Mouse (Mus musculus) midbrain, embryonic 14.5 days (tissue): ENCODE measurements at regions not wholly inside any gene's neighbourhood (a gene's known extent, or its start where the extent isn't known, plus 50 kb on each side); places are given as distances from the start of the nearest gene placed in this dataset.
"Not testable (repeated sequence)": the region's sequence is repeated elsewhere in the genome, so short reads cannot be mapped to it uniquely, and the experiment has no call there.

Experiments used
- ATAC-seq: fragments of 200-750 bp; cut with Nextera tagmentation; 2 replicates; pipeline ENCODE4 v1.8.0; 2017; ENCODE audit warnings: moderate number of reproducible peaks, moderate library complexity; ENCODE audit not compliant: low FRiP score, low TSS enrichment
- DNase-seq: peaks from one replicate; pipeline ENCODE4 v3.0.0-alpha.2; 2015
- H3K27ac ChIP-seq: fragments of 300-500 bp; sonication (generic); replicated peaks from 2 replicates; pipeline ENCODE4 v1.5.1; 2014; ENCODE audit warnings: mild to moderate bottlenecking, low read depth, low read length, moderate library complexity
- H3K27me3 ChIP-seq: fragments of 300-500 bp; sonication (generic); 2 replicates; pipeline ENCODE4 v1.6.1; 2014; ENCODE audit warnings: low read length, control low read depth, mixed read lengths; ENCODE audit not compliant: control insufficient read depth, insufficient read depth
- H3K36me3 ChIP-seq: fragments of 300-500 bp; sonication (generic); 2 replicates; pipeline ENCODE4 v1.6.1; 2014; ENCODE audit warnings: low read length, control low read depth; ENCODE audit not compliant: control insufficient read depth, insufficient read depth
- H3K4me1 ChIP-seq: fragments of 300-500 bp; sonication (generic); 2 replicates; pipeline ENCODE4 v1.6.1; 2014; ENCODE audit warnings: mild to moderate bottlenecking, antibody characterized with exemption, low read length, control low read depth; ENCODE audit not compliant: control insufficient read depth, insufficient read depth
- H3K4me2 ChIP-seq: fragments of 300-500 bp; sonication (generic); 2 replicates; pipeline ENCODE4 v1.6.1; 2014; ENCODE audit warnings: mild to moderate bottlenecking, low read length, moderate library complexity
- H3K4me3 ChIP-seq: fragments of 300-500 bp; sonication (generic); replicated peaks from 2 replicates; pipeline ENCODE4 v1.5.1; 2014; ENCODE audit warnings: low read depth, low read length
- H3K9ac ChIP-seq: fragments of 300-500 bp; sonication (generic); replicated peaks from 2 replicates; pipeline ENCODE4 v1.6.1; 2014; ENCODE audit warnings: mild to moderate bottlenecking, low read length, moderate library complexity
- H3K9me3 ChIP-seq: fragments of 300-500 bp; sonication (generic); 2 replicates; pipeline ENCODE4 v1.6.1; 2016; ENCODE audit warnings: low read length, control low read depth, mixed read lengths; ENCODE audit not compliant: control insufficient read depth
- WGBS: fragments of 180-500 bp; shearing (Covaris S2); extraction: QIAGEN DNeasy Blood & Tissue Kit; methylation state at CpG from one replicate; pipeline ENCODE4 v1.1.7; 2014; 5-methylcytosine and 5-hydroxymethylcytosine counted together

- Histone ChIP-seq H3K36me3 (no peaks in the 10 kb centered on the region), H3K4me3 (peak overlapping the region; percentile 27), H3K9ac (no peak overlapping the region; the same call in 1 of the 2 replicates), H3K4me2 (peak overlapping the region; percentile 65), H3K4me1 (peaks cover 6% of the 10 kb centered on the region; the same call in 1 of the 2 replicates), H3K27ac (no peak overlapping the region), H3K27me3 (peaks cover 3% of the 10 kb centered on the region; the same call in 1 of the 2 replicates), H3K9me3 (no peaks in the 10 kb centered on the region)
- peak; percentile 77 for ATAC-seq
- peak; percentile 83 for DNase-seq
- 3% methylated on average over 13 of the region's 13 CpGs for WGBS
These were observed 149.6 kb upstream of the Ttc29 start for GRCm38 (mm10) chr8:78063529-78063928.

GRCm38 (mm10) chr8:78064161-78064560, 148.9 kb upstream of the Ttc29 start:
- Histone ChIP-seq H3K4me2 (peak overlapping the region; percentile 65), H3K9ac (no peak overlapping the region; the same call in 1 of the 2 replicates), H3K4me1 (peaks cover 6% of the 10 kb centered on the region; the same call in 1 of the 2 replicates), H3K36me3 (no peaks in the 10 kb centered on the region), H3K9me3 (no peaks in the 10 kb centered on the region), H3K27ac (no peak overlapping the region), H3K4me3 (peak overlapping the region; percentile 27), H3K27me3 (peaks cover 3% of the 10 kb centered on the region; the same call in 1 of the 2 replicates)
- peak; percentile 37 for DNase-seq
- peak; percentile 29; the same call in 1 of the 2 replicates for ATAC-seq
- WGBS: 38% methylated on average over 13 of the region's 13 CpGs

- H3K36me3 ChIP-seq: no peaks in the 10 kb centered on the region
- WGBS: 33% methylated on average over 10 of the region's 10 CpGs
- H3K27ac ChIP-seq: no peak overlapping the region
- DNase-seq (no peak), ATAC-seq (no peak)
- H3K9ac ChIP-seq: no peak overlapping the region
- peaks cover 3% of the 10 kb centered on the region; the same call in 1 of the 2 replicates for H3K27me3 ChIP-seq
- H3K4me3 ChIP-seq: no peak overlapping the region
- peaks cover 6% of the 10 kb centered on the region; the same call in 1 of the 2 replicates for H3K4me1 ChIP-seq
- no peak overlapping the region for H3K4me2 ChIP-seq
- H3K9me3 ChIP-seq: no peaks in the 10 kb centered on the region
These were observed 147.1 kb upstream of the Ttc29 start for GRCm38 (mm10) chr8:78065890-78066493.

GRCm38 (mm10) chr8:78068087-78068910, 144.8 kb upstream of the Ttc29 start:
- no peak overlapping the region for H3K9ac ChIP-seq
- WGBS: 22% methylated on average over 13 of the region's 13 CpGs
- peak; percentile 19 for DNase-seq
- H3K36me3 ChIP-seq: no peaks in the 10 kb centered on the region
- H3K4me2 ChIP-seq: no peak overlapping the region
- H3K27me3 ChIP-seq: peaks cover 3% of the 10 kb centered on the region; the same call in 1 of the 2 replicates
- no peak overlapping the region for H3K27ac ChIP-seq
- peaks cover 6% of the 10 kb centered on the region; the same call in 1 of the 2 replicates for H3K4me1 ChIP-seq
- no peaks in the 10 kb centered on the region for H3K9me3 ChIP-seq
- no peak overlapping the region for H3K4me3 ChIP-seq
- no peak for ATAC-seq

GRCm38 (mm10) chr8:78073821-78074220, 139.3 kb upstream of the Ttc29 start:
- ATAC-seq: no peak
- 69% methylated on average over 7 of the region's 7 CpGs for WGBS
- Histone ChIP-seq H3K36me3 (no peaks in the 10 kb centered on the region), H3K4me3 (no peak overlapping the region), H3K27ac (no peak overlapping the region), H3K27me3 (no peaks in the 10 kb centered on the region), H3K4me2 (no peak overlapping the region), H3K4me1 (no peaks in the 10 kb centered on the region), H3K9ac (no peak overlapping the region), H3K9me3 (no peaks in the 10 kb centered on the region)
- no peak for DNase-seq

- 47% methylated on average over 4 of the region's 4 CpGs for WGBS
- Histone ChIP-seq H3K27me3 (no peaks in the 10 kb centered on the region), H3K4me1 (no peaks in the 10 kb centered on the region), H3K4me3 (no peak overlapping the region), H3K9me3 (no peaks in the 10 kb centered on the region), H3K9ac (no peak overlapping the region), H3K4me2 (no peak overlapping the region), H3K27ac (no peak overlapping the region), H3K36me3 (no peaks in the 10 kb centered on the region)
- no peak for ATAC-seq
- no peak for DNase-seq
These were observed 136.0 kb upstream of the Ttc29 start for GRCm38 (mm10) chr8:78077122-78077521.

GRCm38 (mm10) chr8:78081395-78081794, 131.7 kb upstream of the Ttc29 start:
- not testable (repeated sequence) for H3K36me3 ChIP-seq, ATAC-seq, H3K4me1 ChIP-seq, H3K9me3 ChIP-seq, H3K9ac ChIP-seq, H3K27ac ChIP-seq, H3K4me3 ChIP-seq, H3K4me2 ChIP-seq, H3K27me3 ChIP-seq, DNase-seq
- WGBS: 38% methylated on average over 7 of the region's 7 CpGs

- no peak for ATAC-seq
- Histone ChIP-seq H3K27ac (no peak overlapping the region), H3K27me3 (no peaks in the 10 kb centered on the region), H3K9me3 (no peaks in the 10 kb centered on the region), H3K36me3 (no peaks in the 10 kb centered on the region), H3K4me2 (no peak overlapping the region), H3K4me3 (no peak overlapping the region), H3K4me1 (no peaks in the 10 kb centered on the region), H3K9ac (no peak overlapping the region)
- 81% methylated on average over 2 of the region's 2 CpGs for whole genome bisulfite sequencing
- DNase-seq: no peak
These were observed 130.1 kb upstream of the Ttc29 start for GRCm38 (mm10) chr8:78083012-78083411.
